Mouse (Mus musculus) thymus, postnatal 4 days (tissue): ENCODE data around the gene Rin3.
"Not testable (repeated sequence)": the region's sequence is repeated elsewhere in the genome, so short reads cannot be mapped to it uniquely, and the experiment has no call there.

Experiments used
- DNase-seq: peaks from one replicate; pipeline ENCODE4 v3.0.0; 2021

Gene Rin3

DNA sequence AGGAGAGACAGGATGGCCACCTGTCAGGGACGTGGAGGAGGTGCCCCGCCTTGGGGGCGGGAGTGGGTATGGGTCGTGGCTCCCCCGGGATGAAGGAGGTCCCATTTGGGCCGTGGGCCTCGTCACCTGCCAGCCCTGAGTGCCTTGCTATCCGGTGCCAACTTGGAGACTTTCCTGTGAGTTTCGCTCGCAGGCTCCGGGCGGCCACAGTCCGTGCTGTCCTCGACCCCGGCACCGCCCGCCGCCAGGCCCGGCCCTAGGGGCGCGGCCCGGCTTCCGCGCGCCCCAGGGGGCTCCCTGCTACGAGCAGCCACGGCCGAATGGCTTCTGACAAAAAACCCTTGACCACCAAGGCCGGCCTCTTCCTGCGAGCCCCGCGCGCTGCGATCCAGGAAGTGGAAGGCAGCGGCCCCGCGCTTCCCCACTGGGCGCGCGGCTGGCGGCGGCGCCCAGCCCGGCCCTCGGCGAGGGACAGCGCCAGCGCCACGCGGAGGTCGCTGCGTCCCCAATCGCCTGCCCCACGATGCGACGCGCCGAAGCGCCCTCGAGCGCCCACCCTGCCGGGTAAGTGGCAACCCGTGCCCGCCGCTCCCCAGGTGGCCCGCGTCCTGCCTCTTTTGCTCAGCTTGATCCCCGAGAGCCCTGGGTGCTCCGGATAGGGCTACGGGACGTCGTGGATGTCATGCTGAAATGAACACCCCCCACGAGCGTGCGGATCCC lies at the start of gene Rin3:
TSS of gene Rin3 (plus strand) at position 286 of the 720 bp plus-strand sequence.
- DNase-seq, result peak; percentile 80

DNA sequence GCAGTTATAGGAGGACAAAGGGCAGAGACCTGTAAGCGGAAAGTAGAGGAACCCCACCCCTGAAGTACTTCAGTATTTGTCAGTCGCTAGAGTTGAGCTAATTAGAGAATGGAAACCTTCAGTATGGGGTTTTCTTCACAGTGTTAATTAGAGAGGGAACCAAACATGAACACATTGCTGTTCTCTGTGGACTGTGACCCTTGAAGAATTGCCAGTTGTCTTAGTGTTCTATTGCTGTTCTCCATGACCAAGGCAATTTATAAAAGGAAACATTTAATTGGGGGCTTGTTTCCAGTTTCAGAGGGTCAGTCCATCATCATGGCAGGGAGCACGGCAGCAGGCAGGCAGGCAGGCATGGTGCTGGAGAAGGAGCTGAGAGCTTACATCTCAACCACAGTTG lies 47.3 kb upstream of the Rin3 start:
- no peak for DNase-seq

- no peak for DNase-seq
Observed at GRCm38 (mm10) chr12:102236317-102236716, 46.5 kb upstream of the Rin3 start.

DNA sequence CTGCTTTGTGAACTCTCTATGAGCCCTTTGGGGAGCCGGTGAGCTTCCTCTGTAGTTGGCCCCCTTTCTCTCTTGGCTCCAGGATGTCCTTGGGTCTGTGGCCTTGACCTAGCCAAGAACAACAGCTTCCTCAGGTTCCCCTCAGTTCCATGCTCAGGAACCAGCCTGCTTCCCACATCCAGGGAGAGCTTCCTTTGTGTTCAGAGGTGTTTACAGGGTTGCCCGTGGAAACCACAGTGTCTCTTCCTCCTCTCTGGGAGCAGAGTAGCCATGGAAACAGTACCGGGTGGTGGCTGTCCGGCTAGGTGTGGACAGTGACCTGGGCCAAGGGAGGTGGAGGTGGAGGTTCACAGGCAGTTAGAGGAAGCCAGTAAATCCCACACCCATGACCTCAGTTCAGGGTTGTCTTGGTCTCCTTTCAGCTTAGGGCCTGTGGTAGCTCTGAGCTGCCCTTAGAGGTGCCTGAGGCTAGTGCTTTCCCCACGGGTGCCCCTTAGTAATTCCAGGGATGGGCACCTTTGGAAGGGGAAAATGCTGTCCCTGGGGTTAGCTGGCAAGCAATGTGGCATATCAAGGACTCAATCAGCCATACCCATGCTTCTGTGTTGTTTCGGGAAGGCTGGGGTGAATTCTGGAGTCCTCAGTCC lies 40.6 kb upstream of the Rin3 start:
- DNase-seq, result no peak

DNA sequence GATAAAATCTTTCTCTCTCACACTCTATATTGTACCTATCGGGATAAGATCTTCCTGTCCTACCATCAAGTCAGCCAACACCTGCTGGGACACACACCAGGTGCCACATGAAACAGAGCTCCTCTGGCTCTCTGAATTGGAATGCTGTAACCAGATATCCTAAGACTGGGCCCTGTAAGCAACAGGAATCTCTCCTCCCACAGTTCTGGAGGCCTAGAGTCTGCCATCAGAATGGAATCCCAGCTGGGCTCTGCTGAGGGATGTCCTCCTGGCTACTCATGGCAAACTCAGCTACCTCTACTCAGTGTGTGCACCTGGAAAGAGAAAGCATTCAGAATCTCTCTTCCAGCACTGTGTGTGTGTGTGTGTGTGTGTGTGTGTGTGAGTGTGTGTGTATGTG lies 38.9 kb upstream of the Rin3 start:
- DNase-seq, result no peak

DNA sequence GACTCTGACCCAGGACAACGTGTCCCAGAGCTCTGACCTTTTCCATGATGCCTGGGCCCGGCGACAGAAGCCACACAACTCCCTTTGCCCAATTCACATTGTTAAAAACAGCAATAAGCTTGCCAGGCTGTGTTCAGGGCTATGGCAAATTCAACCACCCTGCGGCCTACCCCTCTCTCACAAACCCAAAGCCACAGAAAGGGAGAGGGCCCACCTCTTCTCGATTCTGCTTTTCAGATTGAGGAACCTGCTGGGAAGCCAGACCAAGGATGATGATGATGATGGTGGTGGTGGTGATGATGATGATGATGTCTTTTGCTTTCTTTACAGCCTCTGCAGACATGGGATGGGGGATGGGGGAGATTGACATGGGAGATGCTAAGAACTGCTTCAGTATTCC lies 36.6 kb upstream of the Rin3 start:
- no peak for DNase-seq

- DNase-seq, result no peak
Observed at GRCm38 (mm10) chr12:102248104-102248503, 34.7 kb upstream of the Rin3 start.

GRCm38 (mm10) chr12:102250316-102250715 lies 32.5 kb upstream of the Rin3 start:
- DNase-seq, result no peak

- no peak for DNase-seq
Observed at GRCm38 (mm10) chr12:102251070-102251469, 31.8 kb upstream of the Rin3 start.

GRCm38 (mm10) chr12:102251985-102252384 lies 30.9 kb upstream of the Rin3 start:
- DNase-seq, result no peak

- DNase-seq, result no peak
Observed at GRCm38 (mm10) chr12:102252525-102252924, 30.3 kb upstream of the Rin3 start.

DNA sequence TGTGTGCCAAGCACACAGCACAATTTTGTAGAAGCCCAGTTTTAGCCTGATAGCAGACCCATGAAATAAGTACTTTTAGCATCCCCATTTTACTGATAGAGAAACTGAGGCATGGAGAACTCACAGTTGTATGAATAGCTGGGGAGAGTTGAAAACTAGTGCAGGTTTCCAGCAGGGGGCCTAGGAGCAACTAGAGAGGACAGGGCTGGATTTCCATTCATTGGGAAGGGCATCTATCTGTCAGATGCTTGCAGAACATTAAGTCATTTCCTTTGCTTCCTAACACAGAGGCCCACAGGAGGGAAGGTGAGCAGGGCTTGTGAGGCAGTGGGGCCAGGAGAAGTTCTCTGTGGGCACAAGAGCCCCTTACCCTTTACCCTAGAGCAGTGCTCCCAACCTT lies 27.8 kb upstream of the Rin3 start:
- no peak for DNase-seq

DNA sequence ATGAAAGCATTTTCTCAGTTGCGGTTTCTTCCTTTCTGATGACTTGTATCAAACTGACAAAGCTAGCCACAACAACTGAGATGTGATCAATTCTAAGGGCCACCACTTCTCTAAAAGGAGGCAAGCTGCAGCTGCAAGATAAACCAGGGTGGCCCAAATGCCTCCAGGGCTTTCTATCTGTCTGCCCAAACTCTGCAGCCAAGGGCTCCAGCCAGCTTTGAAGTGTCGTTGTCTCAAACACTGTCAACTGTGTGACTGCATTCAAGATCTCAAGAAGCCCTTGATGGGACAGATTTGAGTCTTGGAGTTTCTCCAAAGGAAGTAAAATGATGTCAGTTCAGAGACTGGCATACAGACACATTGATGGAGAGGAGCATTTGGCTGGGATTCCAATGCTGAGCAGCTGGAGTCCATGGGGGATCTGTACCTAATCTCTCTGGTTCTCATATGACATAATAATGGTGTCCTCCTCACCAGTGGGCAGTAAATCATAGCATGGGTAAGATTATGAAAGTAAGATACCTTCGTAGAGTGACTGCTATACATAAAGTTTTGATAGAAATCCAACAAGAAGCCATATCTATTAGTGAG lies 24.2 kb upstream of the Rin3 start:
- DNase-seq, result no peak

GRCm38 (mm10) chr12:102261933-102262396 lies 20.9 kb upstream of the Rin3 start:
- DNase-seq, result no peak

DNA sequence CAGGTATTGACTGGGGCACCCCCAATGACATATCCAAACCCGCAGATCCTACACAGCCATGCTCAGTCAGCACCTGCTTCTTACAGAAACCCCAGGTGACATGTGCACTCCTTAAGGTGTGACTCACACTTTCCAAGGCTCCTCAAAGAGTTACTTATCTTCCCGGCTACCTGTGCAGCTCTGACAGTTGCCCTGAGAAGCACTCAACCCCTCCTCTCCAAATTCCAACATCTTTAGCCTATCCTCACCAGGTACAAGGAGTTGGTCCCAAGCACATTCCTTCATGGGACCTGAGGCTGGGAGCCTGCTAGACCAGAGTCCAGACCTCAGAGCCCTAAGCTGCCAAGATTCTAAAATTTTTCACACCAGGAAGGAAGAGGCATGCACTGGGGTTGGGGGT lies 20.0 kb upstream of the Rin3 start:
- no peak for DNase-seq

DNA sequence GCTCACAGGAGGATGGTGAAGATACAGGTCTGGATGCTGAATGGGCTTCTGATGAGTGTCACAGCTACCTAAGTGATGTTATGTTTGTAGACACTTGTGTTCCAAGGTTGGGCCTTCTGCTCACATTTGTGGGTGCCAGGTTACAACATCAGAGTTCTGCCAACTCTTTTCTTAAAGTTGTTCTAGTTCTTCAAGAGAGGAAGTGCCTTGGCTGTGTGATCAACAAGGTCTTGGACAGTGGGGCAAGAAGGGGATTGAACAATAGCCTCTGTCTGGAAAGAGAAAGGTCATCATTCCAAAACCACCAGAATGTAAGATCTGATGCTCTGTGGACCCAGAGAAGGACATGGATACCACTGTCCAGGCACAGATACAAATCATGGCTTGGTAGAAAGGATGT lies 19.6 kb upstream of the Rin3 start:
- no peak for DNase-seq

- DNase-seq, result no peak
Observed at GRCm38 (mm10) chr12:102266433-102266832, 16.4 kb upstream of the Rin3 start.

- DNase-seq, result no peak
Observed at GRCm38 (mm10) chr12:102269144-102269543, 13.7 kb upstream of the Rin3 start.

- no peak for DNase-seq
Observed at GRCm38 (mm10) chr12:102270776-102271405, 12.0 kb upstream of the Rin3 start.

- DNase-seq, result no peak
Observed at GRCm38 (mm10) chr12:102271447-102271846, 11.4 kb upstream of the Rin3 start.

DNA sequence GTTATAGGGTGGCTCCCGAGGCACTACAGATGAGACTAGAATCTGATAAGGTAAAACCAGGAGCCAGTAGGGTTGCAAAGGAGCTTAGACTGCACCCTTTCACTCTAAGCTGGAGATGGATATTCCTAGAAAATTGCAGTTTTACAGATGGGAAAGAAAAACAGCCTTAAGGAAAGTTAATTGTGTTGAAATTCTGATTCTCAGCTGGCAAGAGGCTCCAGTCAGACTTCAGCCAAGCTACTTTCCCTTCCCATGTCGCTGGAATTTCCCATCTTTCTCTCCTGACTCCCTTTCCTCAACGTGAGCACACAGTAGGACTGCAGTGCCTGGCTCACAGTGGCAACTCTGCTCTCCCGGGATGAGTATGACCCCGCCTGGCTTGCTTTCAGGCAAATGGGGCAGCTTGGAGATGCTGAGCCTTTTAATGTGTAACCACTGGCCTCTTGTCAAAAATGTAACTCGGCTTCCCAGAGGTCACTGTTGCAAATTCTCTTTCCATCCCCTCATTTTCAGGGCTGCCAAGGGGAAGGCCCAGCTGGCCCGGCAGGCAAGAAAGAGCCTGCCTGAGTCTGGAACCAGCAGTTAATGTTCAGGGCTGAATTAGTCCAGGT lies 6.9 kb upstream of the Rin3 start:
- DNase-seq, result no peak

DNA sequence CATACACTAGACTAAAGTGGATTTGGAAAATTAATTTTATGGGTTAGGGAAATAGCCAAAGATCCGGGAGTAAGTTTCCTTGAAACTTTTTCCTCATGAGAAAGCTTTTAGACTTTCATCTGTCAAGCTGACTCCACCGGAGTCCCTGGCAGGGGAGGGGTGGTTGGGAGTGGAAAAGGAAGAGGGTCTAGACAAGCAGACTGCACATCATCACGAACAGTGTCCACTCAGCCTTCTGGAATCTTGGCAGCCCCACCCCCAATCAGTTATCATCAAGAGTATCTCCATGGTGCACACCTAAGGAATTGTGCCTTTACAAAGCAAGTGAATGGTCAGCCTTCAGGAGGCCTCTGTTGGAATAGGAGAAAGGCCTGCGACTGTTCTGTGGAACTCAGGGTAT lies 2.6 kb upstream of the Rin3 start:
- not testable (repeated sequence) for DNase-seq

DNA sequence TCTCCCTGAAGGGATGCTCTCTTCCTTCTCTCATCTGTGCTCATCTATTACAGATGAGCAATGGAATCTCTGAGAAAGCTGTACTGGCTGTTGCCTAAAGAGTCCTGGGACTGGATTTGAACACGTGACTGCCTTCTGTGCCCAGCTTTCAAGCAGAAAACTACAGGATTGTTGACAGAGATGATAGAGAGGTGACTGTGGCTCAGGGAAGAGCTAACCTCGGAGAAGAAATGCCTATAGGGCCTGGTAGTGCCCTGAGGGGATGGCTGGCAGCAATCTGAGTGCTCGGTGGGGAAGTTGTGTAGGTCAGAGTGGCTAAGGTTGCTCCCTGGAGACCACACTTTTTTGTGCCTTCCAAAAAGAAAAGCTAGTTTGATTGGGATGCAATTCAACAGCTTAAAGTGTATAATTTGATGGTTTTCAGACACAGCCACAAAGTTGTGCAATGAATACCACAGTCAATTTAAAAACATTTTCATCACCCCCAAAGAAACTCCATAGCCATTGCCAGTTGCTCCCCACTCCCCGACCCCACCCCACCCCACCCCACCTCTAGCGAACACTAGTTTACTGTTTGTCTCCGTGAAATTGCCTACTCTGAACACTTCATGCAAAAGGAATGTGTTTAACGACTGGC lies 1.9 kb upstream of the Rin3 start:
- DNase-seq, result no peak
